Mouse (Mus musculus) ES-Bruce4 (cell line): ENCODE measurements at regions not wholly inside any gene's neighbourhood (a gene's known extent, or its start where the extent isn't known, plus 50 kb on each side); places are given as distances from the start of the nearest gene placed in this dataset.

Source experiments
- H3K27ac ChIP-seq: 2 replicates; pipeline ENCODE4 v1.5.1; 2012; ENCODE audit warnings: low read length, inconsistent platforms; ENCODE audit not compliant: insufficient read depth
- H3K27me3 ChIP-seq: 2 replicates; pipeline ENCODE4 v1.6.1; 2012; ENCODE audit warnings: mild to moderate bottlenecking, low read length, inconsistent platforms; ENCODE audit not compliant: control insufficient read depth, poor library complexity, insufficient read depth, severe bottlenecking
- H3K36me3 ChIP-seq: 2 replicates; pipeline ENCODE4 v1.6.1; 2012; ENCODE audit warnings: inconsistent platforms, mild to moderate bottlenecking, low read length, moderate library complexity; ENCODE audit not compliant: control insufficient read depth, poor library complexity, insufficient read depth, severe bottlenecking
- H3K4me1 ChIP-seq: one replicate; pipeline ENCODE4 v1.8.1; 2011; ENCODE audit warnings: low read length; ENCODE audit not compliant: control insufficient read depth, insufficient read depth
- H3K4me3 ChIP-seq: 2 replicates; pipeline ENCODE4 v1.5.1; 2011; ENCODE audit warnings: low read depth, mild to moderate bottlenecking, low read length
- H3K9ac ChIP-seq: 2 replicates; pipeline ENCODE4 v1.6.1; 2012; ENCODE audit warnings: low read depth, mild to moderate bottlenecking, inconsistent platforms; ENCODE audit not compliant: poor library complexity, severe bottlenecking
- H3K9me3 ChIP-seq: replicated peaks from 2 replicates; pipeline ENCODE4 v1.6.1; 2012; ENCODE audit warnings: mild to moderate bottlenecking, low read length, inconsistent platforms; ENCODE audit not compliant: control insufficient read depth, poor library complexity, insufficient read depth, severe bottlenecking
- CTCF ChIP-seq: IDR thresholded peaks from one replicate; pipeline ENCODE4 v1.8.1; 2011; ENCODE audit warnings: low read depth, low read length
- EP300 ChIP-seq: IDR thresholded peaks from 2 replicates; pipeline ENCODE4 v1.6.1; 2011; ENCODE audit warnings: low read depth, low read length; ENCODE audit not compliant: insufficient read depth
- POLR2A ChIP-seq: IDR thresholded peaks from one replicate; pipeline ENCODE4 v1.8.1; 2011; ENCODE audit warnings: low read length; ENCODE audit not compliant: insufficient read depth

DNA sequence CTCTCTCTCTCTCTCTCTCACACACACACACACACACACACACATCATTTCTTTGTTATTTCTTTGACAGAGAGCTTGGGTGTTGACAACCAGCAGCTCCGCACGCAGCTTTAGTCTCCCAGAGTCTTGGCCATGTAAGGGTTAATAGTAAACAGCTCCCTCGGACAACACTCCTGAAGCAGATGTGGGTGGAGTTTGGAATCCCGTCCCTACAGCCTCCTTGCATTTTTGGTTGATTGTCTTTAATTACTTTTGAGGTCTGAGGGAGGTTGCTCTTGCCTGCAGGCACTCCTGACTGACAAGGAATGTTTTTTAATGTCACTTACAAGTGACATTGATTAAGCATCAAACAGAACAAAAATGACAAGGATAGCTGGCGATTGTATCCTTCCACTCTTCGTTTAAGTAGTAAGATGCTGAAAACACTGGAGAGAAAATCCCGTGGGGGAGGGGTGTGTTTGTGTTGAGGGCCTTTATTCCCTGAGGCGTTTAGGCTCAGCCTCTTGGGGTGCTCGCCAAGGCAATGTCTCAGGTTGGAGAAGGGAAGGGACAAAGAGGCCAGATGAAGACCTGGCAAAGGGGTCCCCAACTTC lies 184.1 kb downstream of the Tfap2c start:
- Histone ChIP-seq H3K4me1 (peaks cover 9% of the 10 kb centered on the region), H3K9me3 (no peaks in the 10 kb centered on the region), H3K27ac (no peak overlapping the region), H3K9ac (no peak overlapping the region), H3K27me3 (no peaks in the 10 kb centered on the region), H3K36me3 (no peaks in the 10 kb centered on the region), H3K4me3 (no peak overlapping the region)
- TF ChIP-seq EP300: 0 out of 2 replicates have a peak, but pooled peaks have one; percentile 59
- no peak for TF ChIP-seq CTCF
- TF ChIP-seq POLR2A: no peak

DNA sequence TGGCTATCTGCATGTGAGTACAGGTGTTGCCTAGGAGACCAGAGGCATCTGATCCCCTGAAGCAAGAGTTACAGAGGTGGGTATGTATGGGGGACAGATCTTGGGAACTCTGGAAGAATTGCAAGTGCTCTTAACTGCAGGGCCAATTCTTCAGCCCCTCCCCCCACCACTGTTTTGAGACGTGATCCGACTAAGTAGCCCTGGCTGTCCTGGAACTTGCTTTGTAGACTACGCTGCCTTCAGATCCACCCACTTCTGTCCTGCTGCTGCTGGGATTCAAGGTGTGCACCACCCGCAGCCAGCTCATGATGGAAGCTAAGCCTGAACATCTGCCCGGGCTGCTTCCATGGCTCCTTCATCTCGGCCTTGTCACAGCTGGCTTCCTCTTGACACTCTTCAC lies 186.2 kb downstream of the Tfap2c start:
- H3K27ac ChIP-seq: no peak overlapping the region
- no peaks in the 10 kb centered on the region for H3K9me3 ChIP-seq
- H3K4me3 ChIP-seq: no peak overlapping the region
- H3K36me3 ChIP-seq: no peaks in the 10 kb centered on the region
- no peak overlapping the region for H3K9ac ChIP-seq
- H3K27me3 ChIP-seq: no peaks in the 10 kb centered on the region
- H3K4me1 ChIP-seq: peaks cover 9% of the 10 kb centered on the region
- 0 out of 2 replicates have a peak, but pooled peaks have one; percentile 22 for TF ChIP-seq EP300
- TF ChIP-seq POLR2A: no peak

- Histone ChIP-seq H3K4me1 (peaks cover 5% of the 10 kb centered on the region), H3K9me3 (0 out of 2 replicates have a peak, but pooled peaks cover 4% of the 10 kb centered on the region), H3K4me3 (no peak overlapping the region), H3K27me3 (no peaks in the 10 kb centered on the region), H3K27ac (no peak overlapping the region), H3K36me3 (no peaks in the 10 kb centered on the region), H3K9ac (no peak overlapping the region)
- no peak for TF ChIP-seq EP300
- no peak for TF ChIP-seq CTCF
- TF ChIP-seq POLR2A: no peak
These were observed 189.7 kb downstream of the Tfap2c start for GRCm38 (mm10) chr2:172739041-172739491.

GRCm38 (mm10) chr2:172739529-172739928 lies 190.1 kb downstream of the Tfap2c start:
- Histone ChIP-seq H3K9ac (no peak overlapping the region), H3K4me1 (peaks cover 5% of the 10 kb centered on the region), H3K27ac (no peak overlapping the region), H3K9me3 (0 out of 2 replicates have a peak, but pooled peaks cover 4% of the 10 kb centered on the region), H3K36me3 (no peaks in the 10 kb centered on the region), H3K27me3 (no peaks in the 10 kb centered on the region), H3K4me3 (no peak overlapping the region)
- TF ChIP-seq POLR2A (no peak), EP300 (no peak), CTCF (no peak)

- no peaks in the 10 kb centered on the region for H3K36me3 ChIP-seq
- no peak for TF ChIP-seq EP300
- TF ChIP-seq POLR2A: no peak
- TF ChIP-seq CTCF: no peak
- peaks cover 3% of the 10 kb centered on the region for H3K4me1 ChIP-seq
- no peak overlapping the region for H3K9ac ChIP-seq
- H3K27me3 ChIP-seq: no peaks in the 10 kb centered on the region
- no peak overlapping the region for H3K27ac ChIP-seq
- no peak overlapping the region for H3K4me3 ChIP-seq
- no peaks in the 10 kb centered on the region for H3K9me3 ChIP-seq
These were observed 188.8 kb downstream of the Bmp7 start for GRCm38 (mm10) chr2:172751364-172751763.

DNA sequence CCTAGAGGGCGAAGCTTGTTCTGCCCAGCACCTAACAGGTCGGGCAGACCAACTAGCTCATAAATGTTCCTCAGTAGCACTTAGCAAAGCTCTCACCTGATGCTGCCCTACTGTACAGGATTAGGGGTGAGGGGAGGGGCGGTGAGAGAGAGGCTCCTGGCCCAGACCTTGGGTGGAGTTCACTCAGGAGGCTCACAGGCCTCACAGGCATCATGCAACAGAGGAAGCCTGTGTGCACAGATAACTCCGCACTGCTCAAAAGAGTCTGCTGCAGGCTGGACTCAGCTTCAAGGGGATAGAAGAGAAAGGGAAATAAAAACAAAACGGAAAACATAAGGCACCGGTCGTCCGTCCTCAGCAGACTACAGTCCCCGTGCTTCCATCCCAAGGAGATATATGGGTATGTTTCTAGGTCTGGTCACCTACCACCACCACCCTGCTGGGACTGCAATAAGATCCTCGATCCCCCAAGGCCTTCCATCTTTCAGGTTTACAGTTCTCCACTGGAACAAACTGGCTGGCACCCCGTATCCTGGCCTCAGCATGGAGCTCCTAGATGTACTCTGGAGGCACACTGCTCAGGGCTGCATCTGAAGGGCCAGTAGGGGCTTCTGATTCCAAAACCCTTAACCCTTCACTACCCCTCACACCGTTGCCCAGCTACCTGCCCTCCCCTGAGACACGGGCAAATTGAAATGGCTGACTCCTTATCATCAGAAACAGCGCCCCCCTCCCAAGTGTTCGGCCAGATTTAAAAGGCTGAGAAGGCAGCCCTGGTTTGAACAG lies 184.2 kb downstream of the Bmp7 start:
- Histone ChIP-seq H3K36me3 (no peaks in the 10 kb centered on the region), H3K4me3 (no peak overlapping the region), H3K27me3 (no peaks in the 10 kb centered on the region), H3K27ac (no peak overlapping the region), H3K4me1 (peaks cover 7% of the 10 kb centered on the region), H3K9me3 (no peaks in the 10 kb centered on the region), H3K9ac (no peak overlapping the region)
- no peak for TF ChIP-seq POLR2A
- TF ChIP-seq CTCF: peak; percentile 11
- TF ChIP-seq EP300: no peak
